Mouse (Mus musculus) heart, embryonic 12.5 days (tissue): ENCODE data around the gene Zdhhc5. TPM values are rescaled to one million over a fixed set of nuclear protein-coding genes. Genes with fewer than 3 reads are reported as not detected.
"Not testable (repeated sequence)": the region's sequence is repeated elsewhere in the genome, so short reads cannot be mapped to it uniquely, and the experiment has no call there.

Experiments used
- ATAC-seq: fragments of 200-750 bp; cut with Nextera tagmentation; 2 replicates; pipeline ENCODE4 v1.8.0; 2017; ENCODE audit warnings: moderate TSS enrichment, moderate library complexity; ENCODE audit not compliant: insufficient number of reproducible peaks, low FRiP score
- H3K27ac ChIP-seq: fragments of 300-500 bp; sonication (generic); 2 replicates; pipeline ENCODE4 v1.5.1; 2016; ENCODE audit warnings: mild to moderate bottlenecking, moderate library complexity; ENCODE audit not compliant: poor library complexity, severe bottlenecking
- H3K27me3 ChIP-seq: fragments of 300-500 bp; sonication (generic); replicated peaks from 2 replicates; pipeline ENCODE4 v1.6.1; 2016; ENCODE audit warnings: mild to moderate bottlenecking, moderate library complexity
- H3K36me3 ChIP-seq: fragments of 300-500 bp; sonication (generic); 2 replicates; pipeline ENCODE4 v1.6.1; 2016; ENCODE audit warnings: mild to moderate bottlenecking, moderate library complexity
- H3K4me1 ChIP-seq: fragments of 300-500 bp; sonication (generic); replicated peaks from 2 replicates; pipeline ENCODE4 v1.6.1; 2016; ENCODE audit warnings: mild to moderate bottlenecking
- H3K4me2 ChIP-seq: fragments of 300-500 bp; sonication (generic); 2 replicates; pipeline ENCODE4 v1.6.1; 2016; ENCODE audit warnings: mild to moderate bottlenecking, moderate library complexity
- H3K4me3 ChIP-seq: fragments of 300-500 bp; sonication (generic); 2 replicates; pipeline ENCODE4 v1.5.1; 2016; ENCODE audit warnings: mild to moderate bottlenecking
- H3K9ac ChIP-seq: fragments of 300-500 bp; sonication (generic); 2 replicates; pipeline ENCODE4 v1.6.1; 2016; ENCODE audit warnings: mild to moderate bottlenecking, moderate library complexity
- H3K9me3 ChIP-seq: fragments of 300-500 bp; sonication (generic); replicated peaks from 2 replicates; pipeline ENCODE4 v1.6.1; 2016; ENCODE audit warnings: mild to moderate bottlenecking, moderate library complexity
- WGBS: fragments of 180-500 bp; shearing (Covaris S2); methylation state at CpG from one replicate; pipeline ENCODE4 v1.1.7; 2016; 5-methylcytosine and 5-hydroxymethylcytosine counted together
- polyA plus RNA-seq: library from polyadenylated mRNA; unstranded; fragments of >200 nt; fragmentation: Nextera tagmentation; extraction: Ambion mirVana; gene quantifications from 2 replicates; pipeline ENCODE4 v1.2.1, GENCODE M21; 2016

The Zdhhc5 gene
- polyA plus RNA-seq, 1 experiment from 2014 or later, result 35.4 TPM

DNA sequence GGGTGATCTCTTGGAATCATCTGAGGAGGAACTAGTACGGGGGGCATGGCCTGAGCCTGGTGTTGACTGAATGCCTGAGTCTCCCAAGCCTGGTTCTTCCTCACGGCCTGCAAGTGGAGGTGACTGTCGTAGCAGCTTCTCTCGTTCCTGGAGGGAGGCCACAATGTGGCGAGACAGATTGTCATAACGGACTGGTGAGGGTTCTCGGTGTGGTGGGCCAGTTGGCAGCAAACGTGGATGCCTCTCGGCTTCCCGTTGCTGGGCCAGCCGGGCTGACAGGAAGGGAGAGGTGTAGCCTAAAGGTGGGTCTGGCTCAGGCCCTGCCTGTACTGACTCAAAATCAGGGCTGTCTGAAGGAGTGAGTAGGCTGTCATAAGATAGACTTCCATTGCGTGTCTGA lies 24.9 kb downstream of the Zdhhc5 start:
- Histone ChIP-seq H3K9me3 (no peaks in the 10 kb centered on the region), H3K27me3 (no peaks in the 10 kb centered on the region), H3K4me1 (no peaks in the 10 kb centered on the region), H3K4me2 (no peak overlapping the region), H3K36me3 (peaks cover 88% of the 10 kb centered on the region), H3K9ac (no peak overlapping the region), H3K27ac (no peak overlapping the region), H3K4me3 (no peak overlapping the region)
- WGBS, result 87% methylated on average over 12 of the region's 12 CpGs
- no peak for ATAC-seq

GRCm38 (mm10) chr2:84688080-84688844 lies 26.7 kb downstream of the Zdhhc5 start:
- Histone ChIP-seq H3K27ac (no peak overlapping the region), H3K9me3 (no peaks in the 10 kb centered on the region), H3K4me3 (no peak overlapping the region), H3K36me3 (peaks cover 84% of the 10 kb centered on the region), H3K9ac (no peak overlapping the region), H3K4me2 (no peak overlapping the region), H3K27me3 (no peaks in the 10 kb centered on the region), H3K4me1 (no peaks in the 10 kb centered on the region)
- ATAC-seq, result no peak
- 59% methylated on average over 2 of the region's 2 CpGs for WGBS

- Histone ChIP-seq H3K9ac (peak overlapping the region; percentile 40; the same call in 1 of the 2 replicates), H3K27ac (peak overlapping the region; percentile 51), H3K4me2 (peak overlapping the region; percentile 27), H3K4me3 (no peak overlapping the region), H3K27me3 (no peaks in the 10 kb centered on the region), H3K4me1 (peaks cover 13% of the 10 kb centered on the region), H3K9me3 (no peaks in the 10 kb centered on the region), H3K36me3 (peaks cover 42% of the 10 kb centered on the region)
- no peak for ATAC-seq
- WGBS, result 26% methylated on average over 6 of the region's 6 CpGs
Observed at GRCm38 (mm10) chr2:84682605-84683183, 32.3 kb downstream of the Zdhhc5 start.

GRCm38 (mm10) chr2:84679016-84679415 lies 36.0 kb downstream of the Zdhhc5 start, which contains the start of gene Tmx2:
Gene Tmx2 (minus strand): TSS chr2:84679140.
- 14% methylated on average over 8 of the region's 8 CpGs for WGBS
- Histone ChIP-seq H3K27ac (peak within 1 kb of the TSS; percentile 61), H3K4me3 (peak within 1 kb of the TSS; percentile 84), H3K27me3 (no peaks in the 10 kb centered on the region), H3K9ac (peak within 1 kb of the TSS; percentile 92), H3K4me1 (peaks cover 24% of the 10 kb centered on the region), H3K4me2 (peak within 1 kb of the TSS; percentile 81), H3K36me3 (peaks cover 33% of the 10 kb centered on the region), H3K9me3 (no peaks in the 10 kb centered on the region)
- no peak for ATAC-seq

DNA sequence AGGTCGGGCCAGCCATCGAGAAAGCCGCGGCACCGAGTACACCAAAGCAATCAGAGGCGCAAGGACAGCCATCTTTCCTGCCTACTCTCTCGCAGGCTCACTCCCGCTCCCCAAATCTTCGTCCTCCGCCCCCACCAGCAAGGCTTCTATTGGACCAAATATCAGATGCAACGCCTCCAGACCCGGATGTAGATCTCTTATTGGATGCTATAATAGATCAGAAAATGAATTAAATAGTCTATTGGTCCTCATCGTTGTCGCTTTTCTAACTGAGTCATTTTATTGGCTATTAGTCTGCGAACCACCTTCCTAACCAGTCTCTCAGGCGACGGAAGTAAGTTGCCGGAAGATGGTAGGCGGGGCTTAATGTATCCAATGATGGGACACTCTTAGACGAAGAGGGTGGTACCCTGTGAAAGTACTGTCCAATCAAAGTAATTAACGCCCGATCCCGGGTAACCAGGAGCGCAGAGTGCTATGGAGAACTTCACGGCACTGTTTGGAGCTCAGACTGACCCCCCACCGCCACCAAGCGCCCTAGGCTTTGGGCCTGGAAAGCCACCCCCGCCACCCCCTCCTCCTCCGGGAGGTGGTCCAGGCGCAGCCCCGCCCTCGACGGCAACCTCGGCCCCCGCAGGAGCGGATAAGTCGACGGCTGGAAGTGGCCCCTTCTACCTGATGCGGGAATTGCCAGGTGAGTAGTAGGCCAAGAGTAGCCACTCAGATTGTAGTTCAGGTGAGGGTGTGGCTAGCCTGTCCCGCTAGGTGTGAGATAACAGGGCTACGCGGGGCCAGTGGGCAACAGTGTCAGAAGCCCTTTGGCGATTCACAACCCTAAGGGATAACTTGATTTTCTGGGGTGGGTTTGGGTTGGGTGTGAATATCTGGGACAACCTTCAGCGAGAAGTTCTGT lies 36.8 kb downstream of the Zdhhc5 start, which contains the start of the genes Gm28635 and Med19:
Gene Gm28635 (minus strand): TSS at position 74 of the 913 bp plus-strand sequence.
Gene Med19 (plus strand): TSS at position 435 of the 913 bp plus-strand sequence.
- Histone ChIP-seq H3K27me3 (no peaks in the 10 kb centered on the region), H3K4me1 (peaks cover 24% of the 10 kb centered on the region), H3K9ac (peak within 1 kb of the TSS; percentile 92), H3K4me3 (peak within 1 kb of the TSS; percentile 84), H3K27ac (peak within 1 kb of the TSS; percentile 70), H3K36me3 (peaks cover 39% of the 10 kb centered on the region), H3K4me2 (peak within 1 kb of the TSS; percentile 83), H3K9me3 (no peaks in the 10 kb centered on the region)
- ATAC-seq, result peak; percentile 99
- under 1% methylated on average over 44 of the region's 44 CpGs for WGBS

DNA sequence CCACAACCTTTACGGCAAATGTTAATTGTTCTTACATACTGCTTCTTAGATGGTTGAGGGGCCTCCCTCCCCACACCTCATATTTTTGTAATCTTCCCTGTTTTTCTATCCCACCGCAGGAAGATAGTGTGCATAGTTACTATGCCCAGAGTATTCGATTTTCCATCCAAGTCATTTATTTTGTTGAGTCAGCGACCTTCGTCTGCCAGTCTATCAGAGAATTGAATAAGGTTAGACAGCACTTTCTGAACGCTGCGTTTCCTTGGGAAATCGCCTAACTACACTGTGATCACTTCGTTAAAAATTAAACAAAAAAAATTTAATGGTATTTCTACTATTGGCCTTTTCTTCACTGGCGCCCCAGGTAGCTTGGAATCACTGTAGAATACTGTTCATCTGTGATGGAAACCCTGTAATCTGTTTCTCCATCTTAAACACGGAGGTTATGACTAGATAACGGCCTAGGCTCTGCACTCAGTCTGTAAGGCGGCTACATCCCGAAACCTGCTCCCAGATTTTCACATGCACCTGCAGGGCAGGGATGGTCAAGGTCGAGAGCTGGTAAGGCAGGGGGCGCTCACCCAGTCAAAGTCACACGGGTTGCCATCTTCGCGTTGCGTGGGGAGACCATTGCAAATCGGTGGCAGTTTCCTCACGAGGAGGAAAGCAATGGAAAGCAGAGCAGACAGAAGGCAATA lies 37.6 kb downstream of the Zdhhc5 start:
- Histone ChIP-seq H3K4me2 (peak overlapping the region; percentile 83), H3K9me3 (no peaks in the 10 kb centered on the region), H3K36me3 (peaks cover 47% of the 10 kb centered on the region), H3K4me1 (peaks cover 18% of the 10 kb centered on the region), H3K9ac (peak overlapping the region; percentile 89), H3K27ac (peak overlapping the region; percentile 70), H3K4me3 (peak overlapping the region; percentile 84), H3K27me3 (no peaks in the 10 kb centered on the region)
- peak; percentile 72 for ATAC-seq
- 9% methylated on average over 22 of the region's 22 CpGs for WGBS

GRCm38 (mm10) chr2:84671535-84671934 lies 43.4 kb downstream of the Zdhhc5 start:
- H3K27ac ChIP-seq, H3K9me3 ChIP-seq, H3K4me2 ChIP-seq, H3K4me3 ChIP-seq, H3K9ac ChIP-seq, H3K27me3 ChIP-seq, ATAC-seq: not testable (repeated sequence)
- 68% methylated on average over 4 of the region's 5 CpGs for WGBS
- H3K4me1 ChIP-seq, result peaks cover 19% of the 10 kb centered on the region
- peaks cover 61% of the 10 kb centered on the region for H3K36me3 ChIP-seq

GRCm38 (mm10) chr2:84670569-84670933 lies 44.4 kb downstream of the Zdhhc5 start, which contains the start of gene Selenoh:
Gene Selenoh (minus strand): TSS chr2:84670770.
- Histone ChIP-seq H3K27ac (peak within 1 kb of the TSS; percentile 92), H3K9me3 (no peaks in the 10 kb centered on the region), H3K27me3 (no peaks in the 10 kb centered on the region), H3K4me1 (peaks cover 14% of the 10 kb centered on the region), H3K4me3 (peak within 1 kb of the TSS; percentile 80), H3K9ac (peak within 1 kb of the TSS; percentile 83), H3K36me3 (peaks cover 51% of the 10 kb centered on the region), H3K4me2 (peak within 1 kb of the TSS; percentile 84)
- ATAC-seq, result peak; percentile 91
- WGBS, result 0% methylated on average over 20 of the region's 20 CpGs

GRCm38 (mm10) chr2:84669828-84670568 lies 45.0 kb downstream of the Zdhhc5 start:
- peak overlapping the region; percentile 84 for H3K4me2 ChIP-seq
- no peaks in the 10 kb centered on the region for H3K9me3 ChIP-seq
- H3K9ac ChIP-seq, result peak overlapping the region; percentile 83
- H3K36me3 ChIP-seq, result peaks cover 46% of the 10 kb centered on the region
- ATAC-seq, result peak; percentile 62
- H3K4me1 ChIP-seq, result peaks cover 14% of the 10 kb centered on the region
- peak overlapping the region; percentile 80 for H3K4me3 ChIP-seq
- peak overlapping the region; percentile 92 for H3K27ac ChIP-seq
- 3% methylated on average over 39 of the region's 39 CpGs for WGBS
- H3K27me3 ChIP-seq, result no peaks in the 10 kb centered on the region

DNA sequence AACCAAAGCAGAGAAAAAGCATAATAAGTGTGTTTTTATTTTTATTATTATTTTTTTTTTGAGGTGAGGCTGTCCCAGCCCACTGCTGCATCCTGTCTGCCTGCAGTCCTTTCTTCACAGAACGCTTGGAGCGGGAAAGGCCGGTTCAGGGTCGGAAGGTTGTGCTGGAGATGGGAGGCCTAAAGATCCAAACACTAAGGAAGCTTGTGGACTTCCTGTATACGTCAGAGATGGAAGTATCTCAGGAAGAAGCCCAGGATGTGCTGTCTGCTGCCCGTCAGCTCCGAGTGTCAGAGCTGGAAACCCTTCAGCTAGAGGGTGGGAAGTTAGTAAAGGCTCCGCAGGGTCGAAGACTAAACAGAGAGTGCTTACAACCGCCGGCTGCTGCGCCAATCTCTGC lies 48.9 kb downstream of the Zdhhc5 start:
- H3K4me3 ChIP-seq, result no peak overlapping the region
- peaks cover 12% of the 10 kb centered on the region for H3K4me1 ChIP-seq
- peak overlapping the region; percentile 45 for H3K27ac ChIP-seq
- no peaks in the 10 kb centered on the region for H3K27me3 ChIP-seq
- H3K9ac ChIP-seq, result no peak overlapping the region
- peaks cover 3% of the 10 kb centered on the region; the same call in 1 of the 2 replicates for H3K9me3 ChIP-seq
- ATAC-seq, result no peak
- peaks cover 20% of the 10 kb centered on the region for H3K36me3 ChIP-seq
- peak overlapping the region; percentile 25; the same call in 1 of the 2 replicates for H3K4me2 ChIP-seq
- WGBS, result 48% methylated on average over 12 of the region's 12 CpGs
